ENCODE assay signal across 1 mouse cellular context in the genomic region with DNA sequence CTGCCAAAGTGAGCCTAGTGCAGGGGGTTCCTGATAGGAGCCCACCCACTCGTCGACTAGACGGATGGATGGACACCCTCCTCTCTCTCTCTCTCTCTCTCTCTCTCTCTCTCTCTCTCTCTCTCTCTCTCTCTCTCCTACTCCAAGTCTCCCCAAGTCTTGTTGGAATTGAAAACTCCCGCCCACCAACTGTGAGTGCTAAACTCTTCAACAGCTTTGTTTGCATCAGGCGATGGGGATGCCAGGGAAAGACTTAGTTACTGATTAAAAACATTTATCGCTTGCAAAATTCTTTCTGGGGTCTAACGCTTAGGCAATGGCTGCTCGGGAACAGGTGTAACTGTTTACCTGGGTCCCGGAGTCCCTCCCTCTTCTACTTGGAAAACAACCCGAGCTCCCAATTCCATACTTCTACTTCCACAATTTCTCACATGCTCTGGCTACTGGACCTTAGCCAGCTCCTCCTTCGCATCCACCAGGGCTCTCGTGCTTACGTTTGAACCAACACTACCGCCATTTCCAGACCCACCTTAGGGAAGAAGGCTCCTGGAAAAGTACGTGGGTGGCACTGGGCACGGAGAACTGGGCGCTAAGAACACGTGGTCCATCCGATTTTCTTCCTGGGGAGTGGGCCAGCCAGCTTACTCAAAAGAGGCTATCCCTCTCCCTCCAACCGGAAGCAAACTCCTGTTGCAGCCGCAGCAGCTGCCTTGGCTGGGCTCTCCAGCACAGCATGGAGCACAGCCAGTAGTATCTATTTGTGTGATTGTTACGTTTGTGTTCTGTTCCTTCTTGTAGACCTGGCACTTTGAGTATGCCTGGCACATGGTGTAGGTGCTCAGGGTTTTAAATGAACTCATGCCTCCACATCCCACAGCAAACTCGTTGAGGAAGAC.
TF ChIP-seq lines count a peak whose summit lies in the region.

No protein-coding gene starts in this region.

TF ChIP-seq in CH12.LX, 34 proteins besides CTCF, POLR2A, EP300 and RAD21:
- TF ChIP-seq MAX (IDR thresholded peaks at IDR 0.05; ENCODE audit: low read length) (no peak), SMC3 (IDR thresholded peaks at IDR 0.05; ENCODE audit: low read depth, low read length) (no peak), USF2 (conservative IDR thresholded peaks at IDR 0.05; ENCODE audit: low read depth, low read length) (no peak), RCOR1 (conservative IDR thresholded peaks at IDR 0.05; ENCODE audit: low read depth, low read length) (no peak), TCF12 (IDR thresholded peaks at IDR 0.05; ENCODE audit: low read depth, low read length) (no peak), ETS1 (conservative IDR thresholded peaks at IDR 0.05; ENCODE audit: low read depth, low read length) (no peak)
